Mouse (Mus musculus): ENCODE data around the gene Acer1. TPM values are rescaled to one million over a fixed set of nuclear protein-coding genes. Genes with fewer than 3 reads are reported as not detected.

Acer1 gene
- polyA plus RNA-seq, 1 experiment from 2014 or later, result not detected

DNA sequence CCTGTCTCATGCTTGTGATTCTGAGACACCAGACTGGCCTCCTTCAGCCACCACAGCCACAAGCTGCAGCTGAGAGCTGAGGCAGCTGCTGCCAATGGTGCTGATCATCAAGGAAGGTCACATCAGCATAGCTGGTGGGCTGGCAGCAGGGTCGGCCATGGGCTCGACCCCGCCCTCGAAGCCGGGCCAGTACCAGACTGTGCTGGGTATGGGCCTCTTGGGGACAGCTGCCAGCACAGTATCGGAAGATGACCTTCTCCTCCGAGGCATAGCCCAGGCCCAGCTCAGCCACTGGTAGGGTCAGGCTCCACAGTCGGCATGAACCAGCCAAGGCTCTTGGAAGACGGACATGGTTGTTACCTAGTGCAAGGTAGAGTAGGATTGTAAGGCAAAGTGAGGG, 17.5 kb upstream of the Acer1 start:
- 92% methylated on average over 9 of the region's 9 CpGs for WGBS (ENCODE audit: missing documents)

DNA sequence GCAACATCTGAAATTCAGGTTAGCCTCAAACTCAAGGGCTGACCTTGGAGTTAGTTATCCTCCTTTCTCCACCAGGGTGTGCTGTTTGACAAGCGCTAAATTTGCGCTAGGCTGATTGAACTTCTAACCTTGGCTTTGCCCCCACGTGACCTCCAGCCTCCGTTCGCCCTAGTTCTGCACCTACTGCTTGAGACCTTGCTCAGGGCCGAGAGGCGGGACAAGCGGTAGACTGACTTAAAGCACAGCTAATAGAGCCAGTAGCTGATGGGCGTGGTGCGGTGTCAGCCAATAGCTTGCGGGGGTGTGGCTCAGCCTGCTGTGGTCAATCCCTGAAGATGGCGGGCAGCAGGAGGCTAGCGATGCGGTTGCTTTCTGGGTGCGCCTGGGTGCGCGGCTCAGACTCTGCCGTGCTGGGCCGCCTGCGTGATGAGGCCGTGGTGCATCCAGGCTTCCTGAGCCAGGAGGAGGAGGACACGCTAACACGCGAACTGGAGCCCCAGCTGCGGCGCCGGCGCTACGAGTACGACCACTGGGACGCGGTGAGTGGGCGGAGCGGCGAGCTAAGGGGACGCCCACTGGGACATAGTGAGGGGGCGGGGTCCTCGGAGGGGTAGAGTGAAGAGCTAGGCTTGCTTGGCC, 15.2 kb upstream of the Acer1 start, which contains the start of gene Alkbh7:
Alkbh7 (plus strand) TSS at position 311 of the 639 bp plus-strand sequence.
- Histone ChIP-seq H3K36me3 (ENCODE audit: inconsistent target) (peaks cover 38% of the 10 kb centered on the region; the same call in 1 of the 2 replicates), H3K79me2 (ENCODE audit: inconsistent target) (no peaks in the 10 kb centered on the region), H3K4me3 (ENCODE audit: inconsistent target) (peak within 1 kb of the TSS; percentile 48), H3K27ac (no peak within 1 kb of the TSS)
- WGBS (ENCODE audit: missing documents), result under 1% methylated on average over 38 of the region's 38 CpGs

More for the DNA sequence above, 17.5 kb upstream of the Acer1 start:
- no peak overlapping the region for H3K4me3 ChIP-seq (ENCODE audit: inconsistent target)
- no peak overlapping the region for H3K27ac ChIP-seq
- H3K79me2 ChIP-seq (ENCODE audit: inconsistent target), result no peaks in the 10 kb centered on the region
- H3K36me3 ChIP-seq (ENCODE audit: inconsistent target), result peaks cover 36% of the 10 kb centered on the region

DNA sequence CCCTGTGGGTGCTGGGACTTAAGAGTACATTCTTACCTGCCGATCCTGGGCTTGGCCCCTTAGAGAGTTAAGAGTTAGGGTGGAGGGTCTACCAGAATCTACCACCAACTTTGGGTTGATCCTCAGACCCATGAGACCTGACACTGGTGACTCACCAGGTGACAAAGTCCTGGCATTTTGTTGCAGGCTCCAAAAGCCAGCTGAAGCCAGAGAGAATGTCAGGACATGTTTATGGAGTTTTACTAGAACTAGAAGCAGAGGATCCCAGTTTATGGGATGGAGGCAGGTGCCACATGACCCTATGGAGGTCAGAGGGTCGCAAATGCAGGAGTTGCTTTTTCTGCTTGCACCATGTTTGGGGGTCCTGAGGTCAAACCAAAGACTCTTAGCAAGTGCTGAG, 14.6 kb upstream of the Acer1 start:
- peaks cover 38% of the 10 kb centered on the region; the same call in 1 of the 2 replicates for H3K36me3 ChIP-seq (ENCODE audit: inconsistent target)
- H3K4me3 ChIP-seq (ENCODE audit: inconsistent target), result no peak overlapping the region

DNA sequence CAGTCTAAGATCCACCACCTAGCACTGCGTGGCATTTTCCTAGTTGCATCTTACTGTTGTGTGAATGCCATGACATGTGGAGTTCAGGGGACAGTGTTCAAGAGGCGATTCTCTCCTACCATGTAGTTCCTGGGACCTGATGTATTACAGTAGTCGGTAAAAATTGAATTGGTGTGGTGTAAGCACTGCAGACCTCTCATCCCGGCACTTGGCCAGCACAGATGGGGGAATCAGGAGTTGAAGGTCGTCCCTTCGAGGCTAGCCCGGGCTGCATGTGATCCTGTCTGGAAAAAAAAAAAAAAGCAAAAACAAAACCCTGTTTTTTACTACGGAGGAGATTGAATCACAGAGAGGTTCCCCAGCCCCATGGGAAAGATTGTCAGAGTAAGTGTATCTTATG, 13.1 kb upstream of the Acer1 start:
- WGBS (ENCODE audit: missing documents), result 94% methylated on average over 8 of the region's 8 CpGs
- Histone ChIP-seq H3K79me2 (ENCODE audit: inconsistent target) (peaks cover 17% of the 10 kb centered on the region), H3K36me3 (ENCODE audit: inconsistent target) (peaks cover 38% of the 10 kb centered on the region; the same call in 1 of the 2 replicates), H3K27ac (no peak overlapping the region), H3K4me3 (ENCODE audit: inconsistent target) (no peak overlapping the region)

More for the DNA sequence above, 14.6 kb upstream of the Acer1 start:
- no peak overlapping the region for H3K27ac ChIP-seq
- peaks cover 4% of the 10 kb centered on the region; the same call in 1 of the 2 replicates for H3K79me2 ChIP-seq (ENCODE audit: inconsistent target)
- 74% methylated on average over 2 of the region's 2 CpGs for WGBS (ENCODE audit: missing documents)

DNA sequence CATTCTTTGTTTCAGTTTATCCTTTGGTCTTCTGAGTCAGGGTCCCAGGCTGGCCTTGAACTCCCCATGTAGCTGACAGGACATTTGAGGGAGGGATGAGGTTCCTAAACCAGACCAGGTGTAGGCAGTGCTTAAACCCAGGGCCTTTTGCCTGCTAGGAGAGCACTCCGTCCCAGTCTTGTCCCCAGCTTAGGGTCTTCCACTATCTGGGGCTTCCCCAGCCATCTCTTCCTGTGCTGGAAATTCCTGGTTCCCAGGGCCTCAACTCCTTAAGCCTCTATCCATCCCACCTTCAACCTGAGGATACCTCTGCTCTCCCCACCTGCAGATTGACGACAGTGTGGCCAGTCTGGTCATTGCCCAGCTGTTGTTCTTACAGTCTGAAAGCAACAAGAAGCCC, 9.0 kb upstream of the Acer1 start:
- H3K36me3 ChIP-seq (ENCODE audit: inconsistent target), result peaks cover 32% of the 10 kb centered on the region; the same call in 1 of the 2 replicates
- H3K4me3 ChIP-seq (ENCODE audit: inconsistent target), result peak overlapping the region; percentile 91
- H3K27ac ChIP-seq, result no peak overlapping the region
- H3K79me2 ChIP-seq (ENCODE audit: inconsistent target), result peaks cover 17% of the 10 kb centered on the region
- 100% methylated on average over 2 of the region's 2 CpGs for WGBS (ENCODE audit: missing documents)

DNA sequence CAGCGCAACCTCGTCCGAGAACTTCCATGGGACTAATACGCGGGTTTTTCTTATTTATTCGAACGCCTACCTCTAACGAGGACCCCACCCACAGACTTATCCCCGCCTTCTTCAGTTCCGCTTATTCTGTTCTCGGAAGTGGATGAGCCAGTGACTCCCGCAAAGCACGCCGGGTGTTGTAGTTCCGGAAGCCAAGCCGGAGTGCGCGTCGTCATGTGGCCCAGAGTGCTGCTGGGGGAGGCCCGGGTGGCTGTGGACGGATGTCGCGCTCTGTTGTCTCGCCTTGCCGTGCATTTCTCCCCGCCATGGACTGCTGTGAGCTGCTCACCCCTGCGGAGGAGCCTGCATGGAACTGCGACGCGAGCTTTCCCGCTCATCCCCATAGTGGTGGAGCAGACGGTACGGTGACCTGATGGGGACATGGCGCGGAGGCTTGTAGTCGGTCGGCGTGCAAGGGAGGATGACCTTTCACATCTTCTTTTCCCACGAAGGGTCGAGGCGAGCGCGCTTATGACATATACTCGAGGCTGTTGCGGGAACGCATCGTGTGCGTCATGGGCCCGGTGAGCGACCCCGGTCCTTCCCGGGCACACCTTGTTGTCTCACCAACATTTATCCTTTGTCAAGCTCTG, 8.3 kb upstream of the Acer1 start, which contains the start of gene Clpp:
Clpp (plus strand) TSS at position 191 of the 632 bp plus-strand sequence.
- Histone ChIP-seq H3K4me3 (ENCODE audit: inconsistent target) (peak within 1 kb of the TSS; percentile 91), H3K36me3 (ENCODE audit: inconsistent target) (peaks cover 25% of the 10 kb centered on the region; the same call in 1 of the 2 replicates), H3K27ac (peak within 1 kb of the TSS; percentile 58), H3K79me2 (ENCODE audit: inconsistent target) (peaks cover 17% of the 10 kb centered on the region)
- WGBS (ENCODE audit: missing documents), result under 1% methylated on average over 52 of the region's 52 CpGs

DNA sequence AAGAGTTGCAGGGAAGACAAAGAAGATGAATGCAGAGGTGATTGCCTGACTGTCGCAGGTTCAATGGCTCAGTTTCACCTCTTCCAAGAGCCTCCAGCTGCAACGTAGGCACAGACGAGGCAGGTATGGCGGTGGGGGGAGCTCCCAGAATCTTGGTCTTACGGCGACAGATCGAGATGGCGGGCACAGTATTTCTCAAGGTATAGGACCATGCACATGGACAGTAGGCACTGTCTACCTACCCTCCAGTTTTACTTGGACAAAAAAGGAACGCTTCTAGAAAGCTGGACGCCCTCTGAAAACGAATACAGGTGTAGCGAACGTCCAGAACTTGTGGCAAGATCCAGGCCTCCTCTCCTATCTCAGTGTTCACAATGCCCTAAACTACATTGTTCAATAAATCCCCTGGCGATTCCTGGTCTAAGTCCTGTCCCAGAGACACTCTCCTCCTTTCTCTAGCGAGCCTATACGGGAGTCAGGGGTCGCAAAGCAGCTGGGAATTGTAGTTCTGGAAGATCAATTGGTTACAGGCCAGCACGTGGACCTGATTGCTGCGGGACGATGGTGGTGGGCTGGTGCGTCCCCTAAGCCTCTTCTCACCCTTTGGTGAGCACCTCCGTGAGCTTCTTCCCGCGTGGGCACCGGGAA, 7.7 kb upstream of the Acer1 start:
- Histone ChIP-seq H3K36me3 (ENCODE audit: inconsistent target) (peaks cover 20% of the 10 kb centered on the region; the same call in 1 of the 2 replicates), H3K27ac (peak overlapping the region; percentile 58), H3K4me3 (ENCODE audit: inconsistent target) (peak overlapping the region; percentile 91), H3K79me2 (ENCODE audit: inconsistent target) (peaks cover 17% of the 10 kb centered on the region)
- WGBS (ENCODE audit: missing documents), result 1% methylated on average over 25 of the region's 25 CpGs

DNA sequence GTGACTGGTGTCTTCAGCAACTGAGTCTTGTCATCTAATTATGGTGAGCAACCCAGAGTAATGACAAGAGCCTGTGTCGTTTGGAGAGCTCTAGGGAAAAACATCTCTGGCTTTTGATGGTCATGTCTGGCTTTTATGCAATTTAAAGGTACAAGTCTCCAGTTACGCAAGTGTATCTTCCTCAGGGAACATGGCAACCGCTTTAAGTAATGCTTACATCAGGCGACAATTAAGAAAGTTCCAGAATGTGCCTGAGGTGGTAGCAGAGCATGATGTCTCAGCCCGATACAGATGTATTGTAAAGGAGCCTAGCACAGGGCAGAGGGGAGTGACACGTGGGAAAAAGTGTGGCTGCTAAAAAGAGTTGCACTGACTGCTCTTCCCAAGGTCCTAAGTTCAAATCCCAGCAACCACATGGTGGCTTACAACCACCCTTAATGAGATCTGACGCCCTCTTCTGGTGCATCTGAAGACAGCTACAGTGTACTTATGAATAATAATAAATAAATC, 7.0 kb upstream of the Acer1 start:
- H3K27ac ChIP-seq, result no peak overlapping the region
- peaks cover 17% of the 10 kb centered on the region for H3K79me2 ChIP-seq (ENCODE audit: inconsistent target)
- H3K36me3 ChIP-seq (ENCODE audit: inconsistent target), result peaks cover 15% of the 10 kb centered on the region; the same call in 1 of the 2 replicates
- WGBS (ENCODE audit: missing documents), result 63% methylated on average over 7 of the region's 7 CpGs
- H3K4me3 ChIP-seq (ENCODE audit: inconsistent target), result peak overlapping the region; percentile 91

DNA sequence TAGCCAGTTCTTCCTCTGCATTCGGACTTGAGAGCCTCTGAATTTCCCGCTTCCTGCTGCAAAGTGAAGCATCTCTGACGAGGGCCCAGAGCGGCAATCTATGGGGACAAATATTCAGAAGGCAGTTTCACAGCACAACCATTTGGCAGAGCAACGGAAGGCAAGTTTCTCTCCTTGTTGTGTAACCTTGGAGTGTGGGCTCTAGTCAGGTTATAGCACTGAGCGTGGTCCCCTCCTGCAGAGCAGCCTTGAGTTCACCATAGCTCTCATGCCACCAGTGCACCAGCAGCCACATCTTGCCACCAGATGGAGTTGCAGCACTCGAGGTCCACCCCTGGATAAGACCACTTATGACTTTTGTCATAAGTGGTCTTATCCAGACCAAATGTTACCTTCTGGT, 6.5 kb upstream of the Acer1 start:
- H3K4me3 ChIP-seq (ENCODE audit: inconsistent target), result no peak overlapping the region
- H3K27ac ChIP-seq, result no peak overlapping the region
- peaks cover 10% of the 10 kb centered on the region; the same call in 1 of the 2 replicates for H3K36me3 ChIP-seq (ENCODE audit: inconsistent target)
- peaks cover 17% of the 10 kb centered on the region for H3K79me2 ChIP-seq (ENCODE audit: inconsistent target)
- WGBS (ENCODE audit: missing documents), result 78% methylated on average over 7 of the region's 7 CpGs

DNA sequence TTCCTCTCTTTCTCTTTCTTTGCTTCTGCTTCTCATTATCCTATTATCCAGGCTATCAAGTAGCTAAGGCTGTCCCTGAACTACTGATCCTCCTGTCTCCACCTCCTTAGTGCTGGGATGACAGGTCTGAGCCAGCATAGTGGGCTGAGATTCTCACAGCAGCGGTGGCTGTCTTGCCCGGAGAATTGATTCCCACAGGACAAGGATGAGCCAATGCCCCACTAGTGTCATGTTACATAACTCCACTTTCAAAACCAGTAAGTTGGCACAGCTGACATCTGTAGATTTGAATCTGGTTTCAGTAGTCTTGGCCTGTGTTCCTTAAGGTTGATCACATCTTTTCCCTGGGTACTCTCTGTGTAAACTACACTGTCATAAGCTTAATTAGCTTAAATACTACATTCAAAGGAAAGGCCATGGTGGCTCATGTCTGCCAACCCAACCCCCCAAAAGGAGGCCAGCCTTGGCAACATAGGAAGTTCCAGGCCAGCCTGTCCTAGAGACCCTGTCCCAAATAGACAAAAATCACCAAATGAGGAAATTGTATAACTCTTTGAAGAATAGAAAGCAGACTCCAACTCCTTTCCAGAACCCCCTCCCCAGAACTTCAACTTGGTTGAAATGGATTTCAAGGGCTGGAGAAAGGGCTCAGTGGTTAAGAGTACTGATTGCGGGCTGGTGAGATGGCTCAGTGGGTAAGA, 4.3 kb upstream of the Acer1 start:
- WGBS (ENCODE audit: missing documents), result 80% methylated on average over 3 of the region's 3 CpGs
- no peak overlapping the region for H3K27ac ChIP-seq
- no peak overlapping the region for H3K4me3 ChIP-seq (ENCODE audit: inconsistent target)
- H3K79me2 ChIP-seq (ENCODE audit: inconsistent target), result peaks cover 11% of the 10 kb centered on the region
- H3K36me3 ChIP-seq (ENCODE audit: inconsistent target), result no peaks in the 10 kb centered on the region

DNA sequence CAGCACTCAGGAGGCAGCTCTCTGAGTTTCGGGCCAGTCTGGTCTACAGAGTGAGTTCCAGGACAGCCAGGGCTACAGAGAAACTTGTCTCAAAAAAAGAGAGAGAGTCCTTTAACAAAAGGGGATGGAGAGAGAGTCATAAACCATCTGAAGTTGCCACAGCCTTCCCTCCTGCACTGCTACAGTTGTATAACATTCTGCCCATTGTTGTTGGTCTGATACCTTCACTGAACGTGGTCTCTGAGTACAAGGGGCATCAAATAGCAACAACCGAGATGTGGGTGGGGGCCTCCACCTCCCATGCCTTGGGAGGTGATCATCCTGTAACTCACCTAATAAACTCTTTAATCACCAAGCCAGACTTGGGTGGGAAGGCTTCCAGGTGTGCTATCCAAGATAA, 3.7 kb upstream of the Acer1 start:
- Histone ChIP-seq H3K27ac (no peak overlapping the region), H3K36me3 (ENCODE audit: inconsistent target) (no peaks in the 10 kb centered on the region), H3K4me3 (ENCODE audit: inconsistent target) (no peak overlapping the region), H3K79me2 (ENCODE audit: inconsistent target) (peaks cover 5% of the 10 kb centered on the region)
- WGBS (ENCODE audit: missing documents), result 88% methylated on average over 3 of the region's 3 CpGs

DNA sequence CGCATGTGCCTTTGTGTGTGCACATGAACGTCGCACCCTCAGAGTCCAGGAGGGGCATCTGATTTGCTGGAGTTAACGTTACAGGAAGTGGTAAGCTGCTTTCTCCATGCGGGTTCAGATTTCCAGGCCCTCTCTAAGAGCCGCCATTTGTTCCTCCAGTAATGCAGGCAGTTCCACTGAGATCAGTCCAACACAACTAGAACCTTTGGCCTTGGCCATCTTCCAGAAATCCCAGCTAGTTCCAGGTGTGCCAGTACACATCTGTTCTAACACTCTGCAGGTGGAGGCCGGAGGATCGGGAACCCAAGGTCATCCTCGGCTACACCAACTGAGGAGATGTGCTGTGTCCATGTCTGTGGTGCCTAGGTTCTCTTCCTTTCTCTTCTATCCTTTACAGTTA, 3.0 kb upstream of the Acer1 start:
- H3K4me3 ChIP-seq (ENCODE audit: inconsistent target), result no peak overlapping the region
- H3K79me2 ChIP-seq (ENCODE audit: inconsistent target), result no peaks in the 10 kb centered on the region
- no peak overlapping the region for H3K27ac ChIP-seq
- WGBS (ENCODE audit: missing documents), result 77% methylated on average over 9 of the region's 9 CpGs
- H3K36me3 ChIP-seq (ENCODE audit: inconsistent target), result no peaks in the 10 kb centered on the region

DNA sequence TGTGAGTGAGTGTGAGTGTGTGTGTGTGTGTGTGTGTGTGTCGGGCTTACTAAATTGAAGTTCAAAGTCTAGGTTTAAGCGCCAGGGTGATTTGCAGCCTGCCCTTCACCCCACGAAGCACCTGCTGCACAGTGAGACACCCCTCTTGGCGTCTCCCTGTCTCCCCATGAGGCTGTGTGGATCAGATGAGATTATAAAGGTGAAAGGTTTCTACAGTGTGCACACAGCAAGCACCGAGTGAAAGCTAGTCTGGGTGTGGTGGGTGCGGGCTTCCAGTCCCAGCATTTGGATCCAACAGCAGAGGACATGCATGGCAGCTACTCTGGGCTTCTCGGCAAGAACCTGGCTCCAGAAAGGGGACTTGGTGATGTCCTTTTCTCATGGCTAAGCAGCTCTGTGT, 877 bp downstream of the Acer1 start:
- no peak overlapping the region for H3K27ac ChIP-seq
- H3K4me3 ChIP-seq (ENCODE audit: inconsistent target), result no peak overlapping the region
- H3K36me3 ChIP-seq (ENCODE audit: inconsistent target), result no peaks in the 10 kb centered on the region
- WGBS (ENCODE audit: missing documents), result 85% methylated on average over 7 of the region's 7 CpGs
- no peaks in the 10 kb centered on the region for H3K79me2 ChIP-seq (ENCODE audit: inconsistent target)

DNA sequence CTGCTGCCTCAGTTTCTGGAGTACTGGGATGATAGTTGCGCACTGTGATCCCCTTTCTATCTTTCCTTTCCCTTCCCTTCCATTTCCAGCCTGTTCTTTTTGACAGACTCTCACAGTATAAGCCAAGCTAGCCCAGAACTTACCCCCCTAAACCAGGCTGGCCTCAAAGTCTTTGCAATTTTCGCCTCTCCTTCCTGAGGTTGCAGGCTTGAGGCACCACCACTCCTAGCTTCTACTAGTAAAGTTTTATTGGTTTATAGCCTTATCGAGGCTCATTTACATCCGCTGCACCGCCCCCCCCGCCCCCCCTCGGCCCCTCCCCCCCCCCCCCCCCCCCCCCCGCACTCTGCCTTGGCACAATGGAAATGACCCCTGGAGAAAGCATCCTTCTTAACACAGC, 2.4 kb downstream of the Acer1 start:
- no peak overlapping the region for H3K27ac ChIP-seq
- H3K79me2 ChIP-seq (ENCODE audit: inconsistent target), result no peaks in the 10 kb centered on the region
- 55% methylated on average over 3 of the region's 8 CpGs for WGBS (ENCODE audit: missing documents)
- H3K4me3 ChIP-seq (ENCODE audit: inconsistent target), result no peak overlapping the region
- no peaks in the 10 kb centered on the region for H3K36me3 ChIP-seq (ENCODE audit: inconsistent target)

All from macrophage (primary cell).